Mouse (Mus musculus) frontal cortex, postnatal 36 days (tissue): ENCODE measurements around the gene Hoxb2.

Source experiments
- DNase-seq, 2 experiments: peaks; one replicate each; pipeline ENCODE4 v3.0.0; 2022; ENCODE audit warnings: low spot score in 2 of 2

Gene Hoxb2

DNA sequence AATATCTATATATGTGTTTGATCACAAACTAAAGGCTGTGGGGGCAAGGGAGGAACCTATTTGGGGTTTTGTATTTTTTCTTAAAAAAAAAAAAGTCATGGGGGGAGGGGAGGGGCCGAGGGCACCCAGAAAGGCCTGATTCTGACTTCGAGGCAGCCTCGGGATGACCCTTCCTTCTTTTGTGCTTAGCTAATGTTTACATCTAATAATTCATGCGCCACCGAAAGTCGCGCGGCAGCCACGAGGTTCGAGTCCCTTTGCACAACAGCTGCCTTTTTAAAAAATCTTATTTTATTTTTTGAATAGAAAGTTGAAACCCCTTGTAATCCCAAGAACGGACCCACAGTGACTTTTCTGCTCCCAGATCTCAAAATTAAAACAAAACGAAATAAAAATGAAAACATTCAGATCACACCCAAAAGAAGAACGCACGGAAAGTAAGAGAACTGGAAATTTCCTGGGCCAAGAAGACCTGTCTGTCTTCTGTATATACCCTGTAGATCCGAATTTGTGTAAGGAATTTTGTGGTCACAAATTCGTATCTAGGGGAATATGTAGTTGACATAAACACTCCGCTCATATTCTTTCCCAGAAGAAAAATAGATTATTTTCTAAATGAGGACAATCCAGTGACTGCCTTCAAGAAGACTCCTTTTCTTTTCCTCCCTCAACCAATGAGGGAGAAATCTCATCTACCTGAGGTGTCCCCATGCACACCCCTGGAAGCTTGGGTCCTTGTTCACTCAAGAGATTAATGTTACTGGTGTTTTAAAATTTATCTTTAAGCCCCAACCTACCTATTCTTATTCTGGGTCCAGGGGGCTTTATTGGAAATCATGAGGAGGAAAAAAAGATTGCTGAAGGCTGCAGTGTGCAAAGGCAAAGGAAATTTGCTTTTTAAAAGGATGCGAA is 33.4 kb upstream of the Hoxb2 start:
- DNase-seq: no peak

GRCm38 (mm10) chr11:96317608-96318367 is 32.5 kb upstream of the Hoxb2 start, which contains the start of gene Hoxb4:
Gene Hoxb4, plus strand, starts transcription at chr11:96318267.
- DNase-seq: no peak

GRCm38 (mm10) chr11:96318368-96319070 is 31.8 kb upstream of the Hoxb2 start:
- no peak for DNase-seq

DNA sequence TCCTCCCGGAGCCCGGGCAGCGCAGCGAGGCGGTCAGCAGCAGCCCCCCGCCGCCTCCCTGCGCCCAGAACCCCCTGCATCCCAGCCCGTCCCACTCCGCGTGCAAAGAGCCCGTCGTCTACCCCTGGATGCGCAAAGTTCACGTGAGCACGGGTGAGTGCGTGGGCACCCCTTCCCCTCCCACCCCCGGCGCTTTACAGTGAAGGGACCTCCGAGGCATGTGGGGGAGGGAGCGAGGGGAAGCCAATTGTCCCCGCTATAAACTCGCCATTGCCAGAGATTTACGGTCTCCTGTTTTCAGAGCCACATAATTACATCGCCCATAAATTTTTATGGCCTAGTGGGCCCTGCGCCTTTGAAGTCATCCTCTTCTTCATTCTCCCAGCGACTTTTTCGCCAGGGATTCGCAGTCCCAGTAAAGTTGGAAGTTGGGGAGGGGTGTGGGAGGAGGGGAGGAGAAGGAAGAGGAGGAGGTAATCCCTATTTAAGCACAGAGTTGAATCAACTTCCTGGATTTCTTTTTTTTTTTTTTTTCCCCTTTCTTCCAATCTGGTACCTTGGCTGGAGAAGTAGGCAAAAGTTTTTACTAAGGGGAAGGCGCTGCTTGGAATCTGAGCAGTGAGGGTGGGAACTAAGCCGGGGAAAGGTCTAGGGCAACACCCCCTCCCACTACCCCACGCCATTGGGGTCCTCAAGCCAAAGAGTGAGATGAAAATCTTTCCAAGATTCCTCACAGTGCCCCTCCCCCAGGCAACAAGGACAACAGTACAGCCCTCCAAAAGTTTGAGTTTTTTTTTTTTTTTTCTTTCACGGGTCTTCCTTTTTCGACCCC is 31.0 kb upstream of the Hoxb2 start:
- DNase-seq: no peak

- DNase-seq: no peak
Measured at GRCm38 (mm10) chr11:96319910-96320309, 30.4 kb upstream of the Hoxb2 start.

DNA sequence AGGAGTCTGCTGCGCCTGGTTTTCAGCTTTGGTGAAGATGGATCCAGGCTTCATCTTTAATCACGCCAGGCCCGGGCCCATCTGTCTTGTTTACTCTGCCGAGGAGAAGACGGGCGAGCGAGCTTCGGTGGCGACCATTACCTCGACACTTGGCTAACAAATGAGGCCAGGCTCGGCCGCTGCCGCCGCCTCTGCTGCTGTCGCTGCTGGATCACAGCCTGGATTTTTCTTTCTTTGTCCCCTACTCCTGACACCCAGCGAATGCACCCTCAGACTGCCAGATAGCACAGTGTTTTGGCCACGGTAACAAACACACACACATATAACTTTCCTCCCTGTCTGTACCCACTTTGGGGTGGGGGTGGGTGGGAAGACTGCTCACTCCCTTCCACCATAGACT is 29.6 kb upstream of the Hoxb2 start:
- DNase-seq: no peak

DNA sequence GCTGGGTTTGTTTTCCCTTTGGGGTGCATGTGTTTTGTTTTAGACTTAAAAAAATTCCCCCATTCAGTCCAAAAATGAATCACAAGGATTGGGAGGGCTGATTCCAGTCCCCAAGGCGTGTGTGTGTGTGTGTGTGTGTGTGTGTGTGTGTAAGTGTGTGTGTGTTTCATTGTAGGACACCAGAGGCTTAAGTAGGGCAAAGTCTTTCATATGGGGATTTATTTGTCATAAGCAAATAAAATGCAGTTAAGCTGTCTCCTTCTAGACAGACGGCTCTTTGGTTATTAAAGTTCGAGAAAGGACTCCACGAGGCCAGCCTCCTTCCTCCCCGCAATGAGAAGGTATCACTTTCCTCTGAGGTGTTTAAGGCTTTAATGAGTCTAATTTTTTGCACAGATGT is 28.5 kb upstream of the Hoxb2 start:
- no peak for DNase-seq

DNA sequence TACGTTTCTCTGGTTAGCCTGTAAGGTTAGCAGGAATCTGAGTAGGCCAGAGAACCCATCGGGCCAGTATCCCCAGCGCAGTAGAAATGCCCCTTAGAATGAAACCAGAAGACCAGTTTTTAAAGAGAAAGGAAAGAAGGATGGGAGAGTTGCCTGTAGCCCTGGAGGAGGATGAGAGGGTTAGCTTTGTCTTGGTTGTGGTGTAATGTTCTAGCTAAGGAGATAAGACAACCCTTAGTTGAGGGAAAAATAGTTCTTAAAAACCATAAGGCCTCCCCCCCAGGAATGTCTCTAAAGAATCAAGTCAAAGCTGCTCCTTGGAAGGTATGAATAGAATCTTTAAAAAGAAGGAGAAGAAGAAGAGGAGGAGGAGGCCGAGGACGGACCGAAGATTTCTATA is 27.6 kb upstream of the Hoxb2 start:
- no peak for DNase-seq

DNA sequence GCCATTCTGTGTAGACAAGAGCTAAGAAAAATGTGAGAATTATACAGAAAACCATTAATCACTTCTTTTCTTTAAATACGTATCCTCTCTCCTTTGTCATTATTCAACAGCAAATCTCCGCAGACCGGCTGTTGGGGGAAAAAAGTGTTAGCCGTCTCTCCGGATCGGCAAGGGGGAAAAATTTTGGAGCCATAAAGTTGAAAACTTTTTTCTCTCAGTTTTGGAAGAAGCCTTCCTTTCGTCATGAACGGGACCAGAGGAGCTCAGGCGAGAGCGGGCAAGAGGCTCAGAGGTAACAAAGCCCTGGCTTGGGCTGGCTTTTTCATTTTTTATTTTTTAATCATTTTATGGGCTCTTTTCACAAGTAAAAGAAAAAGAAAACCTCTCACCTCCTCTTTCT is 27.2 kb upstream of the Hoxb2 start, which contains the start of gene Hoxb3:
Gene Hoxb3 (plus strand): TSS at position 173 of the 400 bp plus-strand sequence.
- DNase-seq: no peak

DNA sequence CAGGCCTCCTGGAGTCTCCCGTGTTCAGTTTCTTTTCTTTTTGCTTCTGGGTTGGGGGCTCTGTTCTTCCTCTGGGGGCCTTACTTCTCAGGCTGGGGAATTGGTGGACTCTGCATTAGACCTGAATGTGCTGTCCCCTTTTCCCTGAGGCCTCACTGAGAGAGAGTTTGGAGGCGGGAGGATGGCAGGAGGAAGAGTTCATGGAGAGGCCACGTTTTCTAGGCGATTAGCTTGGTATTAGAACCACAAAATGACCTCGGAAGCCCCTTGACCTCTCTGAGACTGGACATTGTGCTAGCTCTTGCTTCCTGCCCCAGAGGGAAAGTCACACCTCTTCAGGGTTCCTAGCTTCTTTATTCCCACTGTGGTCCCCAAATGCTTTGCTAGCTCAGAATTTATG is 26.2 kb upstream of the Hoxb2 start:
- DNase-seq: no peak

- no peak for DNase-seq
Measured at GRCm38 (mm10) chr11:96324965-96325364, 25.4 kb upstream of the Hoxb2 start.

- DNase-seq: no peak
Measured at GRCm38 (mm10) chr11:96325747-96326212, 24.5 kb upstream of the Hoxb2 start.

DNA sequence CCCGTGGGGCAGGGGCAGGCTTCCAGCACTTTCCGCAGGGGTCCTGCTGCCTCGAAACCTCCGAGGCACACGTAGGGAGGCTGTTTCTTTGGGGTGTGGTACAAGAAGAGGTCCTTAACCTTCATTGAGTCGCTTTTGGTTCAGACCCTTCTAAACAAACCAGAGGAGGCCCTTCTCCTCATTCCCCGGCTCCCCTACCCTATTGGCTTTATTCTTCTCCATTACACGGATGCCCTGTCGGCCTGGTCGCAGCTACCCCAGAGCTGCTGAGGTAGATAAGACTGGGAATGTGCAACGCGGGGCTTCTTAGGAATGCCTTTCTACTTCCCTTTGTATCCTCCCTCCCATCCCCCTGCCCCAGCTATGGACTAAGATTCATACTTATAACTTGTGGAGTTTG is 23.6 kb upstream of the Hoxb2 start:
- no peak for DNase-seq

- DNase-seq: no peak
Measured at GRCm38 (mm10) chr11:96327122-96327521, 23.2 kb upstream of the Hoxb2 start.

GRCm38 (mm10) chr11:96327750-96328149 is 22.6 kb upstream of the Hoxb2 start:
- no peak for DNase-seq

DNA sequence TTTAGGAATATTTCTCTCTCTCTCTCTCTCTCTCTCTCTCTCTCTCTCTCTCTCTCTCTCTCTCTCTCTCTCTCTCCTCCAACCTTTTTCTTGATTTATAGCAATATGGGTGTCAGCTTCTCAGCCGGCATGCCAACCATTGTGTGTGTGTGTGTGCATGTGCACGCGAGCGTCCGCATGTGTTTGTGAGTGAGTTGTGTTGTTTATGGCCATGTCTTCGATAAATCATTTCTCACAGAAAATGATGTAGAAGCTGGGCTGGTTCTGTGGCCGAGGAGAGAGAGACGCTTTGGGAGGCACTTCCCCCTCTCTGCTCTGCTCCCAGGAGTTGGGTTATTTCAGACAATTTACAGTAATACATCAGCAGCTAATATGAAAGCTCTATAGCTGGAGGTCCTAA is 21.7 kb upstream of the Hoxb2 start:
- no peak for DNase-seq

DNA sequence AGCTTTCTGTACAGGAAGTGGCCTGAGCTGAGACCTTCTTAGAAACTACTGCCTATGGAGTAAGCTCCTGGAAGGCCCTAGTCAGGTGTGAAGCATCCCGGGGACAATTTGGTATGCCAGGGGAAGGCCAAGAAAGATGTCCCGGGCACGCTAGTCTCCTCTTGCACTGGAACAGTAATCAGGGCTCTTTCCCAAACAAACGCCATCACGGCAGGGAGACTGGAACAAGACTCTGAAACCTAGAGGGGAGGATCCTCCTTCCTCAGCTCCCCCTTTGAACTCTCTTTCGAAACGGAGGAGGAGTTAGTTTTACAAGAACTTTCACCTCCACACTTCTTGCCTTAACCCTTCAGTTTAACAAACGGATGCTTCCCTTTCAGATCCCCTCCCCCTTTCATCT is 18.2 kb upstream of the Hoxb2 start:
- no peak for DNase-seq

- no peak for DNase-seq
Measured at GRCm38 (mm10) chr11:96332618-96333032, 17.7 kb upstream of the Hoxb2 start.

GRCm38 (mm10) chr11:96333241-96334001 is 16.9 kb upstream of the Hoxb2 start:
- no peak for DNase-seq

GRCm38 (mm10) chr11:96334002-96334364 is 16.3 kb upstream of the Hoxb2 start:
- DNase-seq: no peak
